Mouse (Mus musculus): ENCODE measurements around the gene Ahsa1. TPM values are rescaled to one million over a fixed set of nuclear protein-coding genes. Genes with fewer than 3 reads are reported as not detected.
A peak's percentile ranks its signal among the peaks of the same experiment; 100 is the strongest.
"Not testable (repeated sequence)": the region's sequence is repeated elsewhere in the genome, so short reads cannot be mapped to it uniquely, and the experiment has no call there.

Gene Ahsa1
- polyA plus RNA-seq, 1 experiment from 2014 or later = 210 TPM

GRCm38 (mm10) chr12:87289100-87289499, 22.8 kb downstream of the Ahsa1 start:
- WGBS = 89% methylated on average over 5 of the region's 5 CpGs
- Histone ChIP-seq H3K36me3 (ENCODE audit: control insufficient read depth, insufficient read depth, low read length) (no peaks in the 10 kb centered on the region), H3K9ac (ENCODE audit: low read depth, low read length) (no peak overlapping the region), H3K27ac (ENCODE audit: low read depth, low read length) (no peak overlapping the region), H3K4me3 (ENCODE audit: low read depth, low read length) (no peak overlapping the region), H3K27me3 (ENCODE audit: control insufficient read depth, insufficient read depth, low read length) (no peaks in the 10 kb centered on the region), H3K4me1 (replicated peaks; ENCODE audit: control insufficient read depth, insufficient read depth, low read length) (no peaks in the 10 kb centered on the region), H3K4me2 (replicated peaks; ENCODE audit: low read depth, low read length) (no peak overlapping the region), H3K9me3 (ENCODE audit: control insufficient read depth, low read length) (no peaks in the 10 kb centered on the region)
- DNase-seq (ENCODE audit: low spot score) (no peak), ATAC-seq (ENCODE audit: low FRiP score) (no peak)

DNA sequence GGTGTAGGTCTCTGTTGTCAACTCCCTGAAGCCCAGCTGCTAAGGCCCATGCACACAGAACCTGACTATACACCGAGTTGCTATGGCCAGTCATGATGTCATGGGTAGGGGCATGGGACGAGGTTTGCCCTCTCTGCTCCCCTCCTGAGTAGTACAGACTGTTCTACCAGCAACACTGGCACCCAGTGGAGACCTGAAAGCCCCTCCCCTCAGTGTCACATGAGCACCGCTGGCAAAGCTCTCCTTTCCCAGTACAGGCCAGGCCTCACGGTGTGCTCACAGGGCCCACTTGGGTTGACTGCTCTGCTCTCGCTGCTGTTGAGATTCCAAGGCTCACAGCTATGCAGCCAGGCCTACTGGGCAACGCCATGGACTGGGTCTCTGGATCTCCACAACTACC, 27.7 kb downstream of the Ahsa1 start:
- WGBS = 67% methylated on average over 6 of the region's 6 CpGs
- no peak for ATAC-seq (ENCODE audit: low FRiP score)
- no peaks in the 10 kb centered on the region for H3K9me3 ChIP-seq (ENCODE audit: control insufficient read depth, low read length)
- no peaks in the 10 kb centered on the region for H3K4me1 ChIP-seq (replicated peaks; ENCODE audit: control insufficient read depth, insufficient read depth, low read length)
- H3K4me3 ChIP-seq (ENCODE audit: low read depth, low read length) = no peak overlapping the region
- H3K36me3 ChIP-seq (ENCODE audit: control insufficient read depth, insufficient read depth, low read length) = no peaks in the 10 kb centered on the region
- no peak overlapping the region for H3K4me2 ChIP-seq (replicated peaks; ENCODE audit: low read depth, low read length)
- DNase-seq (ENCODE audit: low spot score) = no peak
- no peak overlapping the region for H3K9ac ChIP-seq (ENCODE audit: low read depth, low read length)
- no peak overlapping the region for H3K27ac ChIP-seq (ENCODE audit: low read depth, low read length)
- peaks cover 2% of the 10 kb centered on the region for H3K27me3 ChIP-seq (ENCODE audit: control insufficient read depth, insufficient read depth, low read length)

- peaks cover 5% of the 10 kb centered on the region for H3K4me1 ChIP-seq (replicated peaks; ENCODE audit: control insufficient read depth, insufficient read depth, low read length)
- H3K9ac ChIP-seq (ENCODE audit: low read depth, low read length) = peak overlapping the region; percentile 72
- no peaks in the 10 kb centered on the region for H3K9me3 ChIP-seq (ENCODE audit: control insufficient read depth, low read length)
- ATAC-seq (ENCODE audit: low FRiP score) = peak; percentile 61; the same call in 1 of the 2 replicates
- H3K4me2 ChIP-seq (replicated peaks; ENCODE audit: low read depth, low read length) = peak overlapping the region; percentile 97
- peak overlapping the region; percentile 69 for H3K4me3 ChIP-seq (ENCODE audit: low read depth, low read length)
- peaks cover 16% of the 10 kb centered on the region for H3K27me3 ChIP-seq (ENCODE audit: control insufficient read depth, insufficient read depth, low read length)
- no peaks in the 10 kb centered on the region for H3K36me3 ChIP-seq (ENCODE audit: control insufficient read depth, insufficient read depth, low read length)
- H3K27ac ChIP-seq (ENCODE audit: low read depth, low read length) = no peak overlapping the region
- WGBS = 9% methylated on average over 28 of the region's 29 CpGs
- no peak for DNase-seq (ENCODE audit: low spot score)
Observed at GRCm38 (mm10) chr12:87299037-87299656, 32.9 kb downstream of the Ahsa1 start.

GRCm38 (mm10) chr12:87299657-87300440, 33.6 kb downstream of the Ahsa1 start, which contains the start of gene Ism2:
Gene Ism2 (minus strand): TSS chr12:87299705.
- peak within 1 kb of the TSS; percentile 97 for H3K4me2 ChIP-seq (replicated peaks; ENCODE audit: low read depth, low read length)
- H3K9me3 ChIP-seq (ENCODE audit: control insufficient read depth, low read length) = no peaks in the 10 kb centered on the region
- H3K27me3 ChIP-seq (ENCODE audit: control insufficient read depth, insufficient read depth, low read length) = peaks cover 16% of the 10 kb centered on the region
- peak within 1 kb of the TSS; percentile 72 for H3K9ac ChIP-seq (ENCODE audit: low read depth, low read length)
- peaks cover 5% of the 10 kb centered on the region for H3K4me1 ChIP-seq (replicated peaks; ENCODE audit: control insufficient read depth, insufficient read depth, low read length)
- WGBS = under 1% methylated on average over 63 of the region's 86 CpGs
- H3K27ac ChIP-seq (ENCODE audit: low read depth, low read length) = no peak within 1 kb of the TSS
- peak within 1 kb of the TSS; percentile 69 for H3K4me3 ChIP-seq (ENCODE audit: low read depth, low read length)
- peak; percentile 80 for ATAC-seq (ENCODE audit: low FRiP score)
- peak; percentile 71 for DNase-seq (ENCODE audit: low spot score)
- H3K36me3 ChIP-seq (ENCODE audit: control insufficient read depth, insufficient read depth, low read length) = no peaks in the 10 kb centered on the region

GRCm38 (mm10) chr12:87300441-87300690, 34.1 kb downstream of the Ahsa1 start:
- H3K9ac ChIP-seq (ENCODE audit: low read depth, low read length) = no peak overlapping the region
- 2% methylated on average over 9 of the region's 9 CpGs for WGBS
- H3K4me3 ChIP-seq (ENCODE audit: low read depth, low read length) = peak overlapping the region; percentile 69
- peaks cover 16% of the 10 kb centered on the region for H3K27me3 ChIP-seq (ENCODE audit: control insufficient read depth, insufficient read depth, low read length)
- H3K27ac ChIP-seq (ENCODE audit: low read depth, low read length) = no peak overlapping the region
- H3K4me2 ChIP-seq (replicated peaks; ENCODE audit: low read depth, low read length) = peak overlapping the region; percentile 97
- DNase-seq (ENCODE audit: low spot score) (no peak), ATAC-seq (ENCODE audit: low FRiP score) (no peak; the same call in 1 of the 2 replicates)
- no peaks in the 10 kb centered on the region for H3K9me3 ChIP-seq (ENCODE audit: control insufficient read depth, low read length)
- H3K4me1 ChIP-seq (replicated peaks; ENCODE audit: control insufficient read depth, insufficient read depth, low read length) = peaks cover 5% of the 10 kb centered on the region
- H3K36me3 ChIP-seq (ENCODE audit: control insufficient read depth, insufficient read depth, low read length) = no peaks in the 10 kb centered on the region

- WGBS = 43% methylated on average over 4 of the region's 4 CpGs
- no peaks in the 10 kb centered on the region for H3K9me3 ChIP-seq (ENCODE audit: control insufficient read depth, low read length)
- H3K4me3 ChIP-seq (ENCODE audit: low read depth, low read length) = no peak overlapping the region
- H3K36me3 ChIP-seq (ENCODE audit: control insufficient read depth, insufficient read depth, low read length) = no peaks in the 10 kb centered on the region
- H3K4me1 ChIP-seq (replicated peaks; ENCODE audit: control insufficient read depth, insufficient read depth, low read length) = peaks cover 5% of the 10 kb centered on the region
- no peak overlapping the region for H3K4me2 ChIP-seq (replicated peaks; ENCODE audit: low read depth, low read length)
- ATAC-seq (ENCODE audit: low FRiP score) (no peak), DNase-seq (ENCODE audit: low spot score) (no peak)
- no peak overlapping the region for H3K9ac ChIP-seq (ENCODE audit: low read depth, low read length)
- H3K27me3 ChIP-seq (ENCODE audit: control insufficient read depth, insufficient read depth, low read length) = peaks cover 16% of the 10 kb centered on the region
- H3K27ac ChIP-seq (ENCODE audit: low read depth, low read length) = no peak overlapping the region
Observed at GRCm38 (mm10) chr12:87301189-87301588, 34.9 kb downstream of the Ahsa1 start.

DNA sequence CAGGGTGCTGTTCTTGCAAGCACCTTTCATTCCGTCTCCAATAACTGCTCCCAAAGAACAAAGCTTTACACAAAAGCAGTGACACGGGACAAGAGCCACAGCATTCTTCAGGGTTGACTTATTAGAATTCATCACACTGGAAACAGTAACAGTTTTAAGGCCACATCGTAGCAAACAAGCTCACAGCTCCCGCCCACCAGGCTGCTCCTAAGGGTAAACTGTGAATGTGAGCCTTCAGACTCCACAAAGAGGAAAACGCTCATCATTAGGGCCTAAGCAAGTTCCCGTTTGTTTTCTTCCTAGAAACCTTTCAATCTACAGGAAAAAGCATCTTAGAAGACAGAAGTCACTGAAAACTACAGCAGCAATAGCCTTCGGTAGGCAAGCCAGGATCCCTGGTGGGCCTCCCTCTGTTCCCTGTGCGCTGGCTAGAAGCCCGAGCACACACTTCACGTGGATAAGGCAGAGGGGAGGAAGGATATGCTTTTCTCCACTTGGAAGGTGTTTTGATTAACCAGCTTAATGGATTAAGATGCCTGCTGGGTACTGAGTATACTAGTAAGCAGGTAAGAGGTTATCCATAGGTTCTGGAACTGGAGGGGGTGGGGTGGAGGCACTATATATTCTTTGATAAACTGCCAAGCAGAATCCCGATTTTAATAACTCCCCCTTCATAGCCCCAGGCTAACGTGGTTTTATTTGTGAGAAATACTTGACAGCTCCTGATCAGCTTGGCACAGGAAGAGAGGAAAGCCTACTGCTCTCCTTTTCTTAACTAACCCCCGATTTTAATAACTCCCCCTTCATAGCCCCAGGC, 39.7 kb downstream of the Ahsa1 start:
- H3K36me3 ChIP-seq (ENCODE audit: control insufficient read depth, insufficient read depth, low read length) = no peaks in the 10 kb centered on the region
- DNase-seq (ENCODE audit: low spot score) (no peak), ATAC-seq (ENCODE audit: low FRiP score) (no peak)
- no peaks in the 10 kb centered on the region for H3K4me1 ChIP-seq (replicated peaks; ENCODE audit: control insufficient read depth, insufficient read depth, low read length)
- no peaks in the 10 kb centered on the region for H3K9me3 ChIP-seq (ENCODE audit: control insufficient read depth, low read length)
- WGBS = 47% methylated on average over 13 of the region's 13 CpGs
- H3K4me2 ChIP-seq (replicated peaks; ENCODE audit: low read depth, low read length) = no peak overlapping the region
- no peak overlapping the region for H3K27ac ChIP-seq (ENCODE audit: low read depth, low read length)
- H3K27me3 ChIP-seq (ENCODE audit: control insufficient read depth, insufficient read depth, low read length) = no peaks in the 10 kb centered on the region
- H3K9ac ChIP-seq (ENCODE audit: low read depth, low read length) = no peak overlapping the region
- no peak overlapping the region for H3K4me3 ChIP-seq (ENCODE audit: low read depth, low read length)

GRCm38 (mm10) chr12:87306584-87306844, 40.2 kb downstream of the Ahsa1 start:
- H3K9me3 ChIP-seq (ENCODE audit: control insufficient read depth, low read length); DNase-seq (ENCODE audit: low spot score); H3K4me1 ChIP-seq (replicated peaks; ENCODE audit: control insufficient read depth, insufficient read depth, low read length); H3K27me3 ChIP-seq (ENCODE audit: control insufficient read depth, insufficient read depth, low read length); H3K27ac ChIP-seq (ENCODE audit: low read depth, low read length); H3K4me3 ChIP-seq (ENCODE audit: low read depth, low read length); H3K9ac ChIP-seq (ENCODE audit: low read depth, low read length); H3K36me3 ChIP-seq (ENCODE audit: control insufficient read depth, insufficient read depth, low read length); ATAC-seq (ENCODE audit: low FRiP score); H3K4me2 ChIP-seq (replicated peaks; ENCODE audit: low read depth, low read length): not testable (repeated sequence)
- WGBS = 86% methylated on average over 4 of the region's 4 CpGs

Data from hindbrain, embryonic 11.5 days (tissue).